Mouse (Mus musculus): ENCODE measurements around the gene Rnf217.

DNA sequence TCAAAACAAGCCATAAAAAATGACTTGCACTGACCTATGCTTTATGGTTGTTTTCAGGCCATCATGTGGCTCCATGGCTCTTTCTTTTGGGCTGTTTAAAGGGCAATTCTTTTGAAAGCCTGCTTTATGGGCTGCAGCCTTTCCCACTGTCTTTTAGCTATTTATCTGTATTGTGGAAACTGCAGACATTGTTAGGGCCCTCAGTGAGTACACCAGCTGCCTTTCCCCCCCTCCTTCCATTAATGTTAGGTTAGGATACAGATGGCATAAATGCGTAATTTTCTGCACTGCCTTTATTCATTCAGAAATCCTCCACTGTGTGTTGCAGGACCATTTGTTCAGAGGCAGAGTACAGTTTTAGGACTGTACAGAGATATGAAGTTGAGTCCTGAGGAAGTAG lies 93.1 kb downstream of the Rnf217 start:
- TF ChIP-seq CTCF (IDR thresholded peaks at IDR 0.05; ENCODE audit: low read depth) (no peak), EP300 (IDR thresholded peaks at IDR 0.05; ENCODE audit: low read depth) (no peak)
